Mouse (Mus musculus) CH12.LX (cell line): ENCODE data around the gene Tcea2. TPM values are rescaled to one million over a fixed set of nuclear protein-coding genes. Genes with fewer than 3 reads are reported as not detected.

Experiments used
- DNase-seq: peaks from one replicate; pipeline ENCODE4 v3.0.0-alpha.2; 2013; ENCODE audit errors: extremely low read depth
- H3K27ac ChIP-seq: 2 replicates; pipeline ENCODE4 v1.5.1; 2012; ENCODE audit warnings: low read depth, mild to moderate bottlenecking, control low read depth, moderate library complexity; ENCODE audit not compliant: insufficient read depth
- H3K27me3 ChIP-seq: replicated peaks from 2 replicates; pipeline ENCODE3; 2012; ENCODE audit warnings: inconsistent platforms
- H3K36me3 ChIP-seq, 2 experiments: replicated peaks in 1 of 2; 2 replicates each; pipeline versions ENCODE3 to v1.6.1; 2012; ENCODE audit warnings: inconsistent platforms in 1 of 2, low read length in 1 of 2, mild to moderate bottlenecking in 1 of 2, mixed read lengths in 1 of 2, moderate library complexity in 1 of 2; ENCODE audit not compliant: control insufficient read depth in 1 of 2, insufficient read depth in 1 of 2
- H3K4me1 ChIP-seq, 2 experiments: 2 replicates each; pipeline ENCODE4 v1.6.1; 2012; ENCODE audit warnings: inconsistent platforms in 1 of 2, moderate library complexity in 1 of 2; ENCODE audit not compliant: insufficient read depth in 2 of 2, control insufficient read depth in 1 of 2
- H3K4me2 ChIP-seq: 2 replicates; pipeline ENCODE4 v1.6.1; 2012; ENCODE audit warnings: low read depth, mild to moderate bottlenecking, control low read depth; ENCODE audit not compliant: poor library complexity, insufficient read depth, severe bottlenecking
- H3K4me3 ChIP-seq, 3 experiments: fragments of 150-350 bp in 1 of 3; sonication (generic) in 1 of 3; replicated peaks in 1 of 3; 2 replicates each; pipeline versions ENCODE3 to v1.5.1; 2011 to 2012; ENCODE audit warnings: low read depth in 2 of 3, low read length in 2 of 3, mild to moderate bottlenecking in 2 of 3, moderate library complexity in 2 of 3, control low read depth in 1 of 3, improper control_type of control experiment in 1 of 3, inconsistent platforms in 1 of 3, mixed read lengths in 1 of 3; ENCODE audit not compliant: poor library complexity in 1 of 3
- H3K79me2 ChIP-seq: replicated peaks from 2 replicates; pipeline ENCODE4 v1.6.1; 2012; ENCODE audit warnings: mild to moderate bottlenecking, moderate library complexity; ENCODE audit not compliant: control insufficient read depth, poor library complexity, insufficient read depth, severe bottlenecking; ENCODE audit errors: extremely low read depth
- H3K9ac ChIP-seq: 2 replicates; pipeline ENCODE4 v1.6.1; 2012; ENCODE audit warnings: low read depth, mild to moderate bottlenecking, control low read depth, moderate library complexity; ENCODE audit not compliant: insufficient read depth
- H3K9me3 ChIP-seq: replicated peaks from 2 replicates; pipeline ENCODE3; 2012; ENCODE audit warnings: low read length, inconsistent platforms, mixed read lengths
- E2F4 ChIP-seq: IDR thresholded peaks from 2 replicates; pipeline ENCODE4 v1.6.1; 2011; ENCODE audit warnings: low read depth, low read length, improper control_type of control experiment; ENCODE audit not compliant: insufficient replicate concordance
- ELF1 ChIP-seq: IDR thresholded peaks from 2 replicates; pipeline ENCODE4 v1.6.1; 2014; ENCODE audit warnings: low read depth, mild to moderate bottlenecking, inconsistent platforms, low read length, improper control_type of control experiment
- EP300 ChIP-seq: IDR thresholded peaks from 2 replicates; pipeline ENCODE4 v1.6.1; 2011; ENCODE audit warnings: low read length, improper control_type of control experiment
- ETS1 ChIP-seq: conservative IDR thresholded peaks from 2 replicates; pipeline ENCODE4 v1.6.1; 2012; ENCODE audit warnings: low read depth, mild to moderate bottlenecking, inconsistent platforms, low read length, improper control_type of control experiment, moderate library complexity
- GABPA ChIP-seq: IDR thresholded peaks from 2 replicates; pipeline ENCODE4 v1.6.1; 2012; ENCODE audit warnings: low read depth, low read length, improper control_type of control experiment, inconsistent platforms; ENCODE audit not compliant: insufficient replicate concordance
- HCFC1 ChIP-seq: IDR thresholded peaks from 2 replicates; pipeline ENCODE4 v1.6.1; 2012; ENCODE audit warnings: low read depth, mild to moderate bottlenecking, inconsistent platforms, low read length, improper control_type of control experiment
- IRF4 ChIP-seq: IDR thresholded peaks from 2 replicates; pipeline ENCODE4 v1.6.1; 2014; ENCODE audit warnings: low read depth, mild to moderate bottlenecking, inconsistent platforms, low read length, improper control_type of control experiment
- JUN ChIP-seq: IDR thresholded peaks from 2 replicates; pipeline ENCODE4 v1.6.1; 2011; ENCODE audit warnings: low read depth, mild to moderate bottlenecking, low read length, improper control_type of control experiment, moderate library complexity; ENCODE audit not compliant: insufficient read depth
- JUND ChIP-seq: conservative IDR thresholded peaks from 2 replicates; pipeline ENCODE4 v1.6.1; 2011; ENCODE audit warnings: low read depth, low read length, improper control_type of control experiment
- KAT2A ChIP-seq: IDR thresholded peaks from 2 replicates; pipeline ENCODE4 v1.6.1; 2012; ENCODE audit warnings: low read length, improper control_type of control experiment, inconsistent platforms; ENCODE audit not compliant: insufficient replicate concordance
- MAFK ChIP-seq: IDR thresholded peaks from 2 replicates; pipeline ENCODE4 v1.6.1; 2011; ENCODE audit warnings: low read length, improper control_type of control experiment; ENCODE audit not compliant: insufficient replicate concordance
- MAX ChIP-seq: IDR thresholded peaks from 2 replicates; pipeline ENCODE4 v1.6.1; 2011; ENCODE audit warnings: low read length, improper control_type of control experiment
- MAZ ChIP-seq: IDR thresholded peaks from 2 replicates; pipeline ENCODE4 v1.6.1; 2012; ENCODE audit warnings: low read depth, mild to moderate bottlenecking, inconsistent platforms, low read length, improper control_type of control experiment, moderate library complexity
- MEF2A ChIP-seq: IDR thresholded peaks from 2 replicates; pipeline ENCODE4 v1.6.1; 2014; ENCODE audit warnings: low read depth, mild to moderate bottlenecking, inconsistent platforms, low read length, improper control_type of control experiment, borderline replicate concordance
- NELFE ChIP-seq: IDR thresholded peaks from 2 replicates; pipeline ENCODE4 v1.6.1; 2011; ENCODE audit warnings: low read depth, low read length, improper control_type of control experiment
- NRF1 ChIP-seq: IDR thresholded peaks from 2 replicates; pipeline ENCODE4 v1.6.1; 2014; ENCODE audit warnings: low read depth, mild to moderate bottlenecking, inconsistent platforms, low read length, improper control_type of control experiment, moderate library complexity
- PAX5 ChIP-seq: IDR thresholded peaks from 2 replicates; pipeline ENCODE4 v1.6.1; 2012; ENCODE audit warnings: low read length, inconsistent platforms, mixed read lengths
- RCOR1 ChIP-seq: conservative IDR thresholded peaks from 2 replicates; pipeline ENCODE4 v1.6.1; 2012; ENCODE audit warnings: low read depth, mild to moderate bottlenecking, inconsistent platforms, low read length, improper control_type of control experiment
- TBP ChIP-seq: conservative IDR thresholded peaks from 2 replicates; pipeline ENCODE4 v1.6.1; 2011; ENCODE audit warnings: low read depth, low read length, improper control_type of control experiment
- USF1 ChIP-seq: IDR thresholded peaks from 2 replicates; pipeline ENCODE4 v1.6.1; 2014; ENCODE audit warnings: low read depth, mild to moderate bottlenecking, inconsistent platforms, low read length, improper control_type of control experiment
- USF2 ChIP-seq: conservative IDR thresholded peaks from 2 replicates; pipeline ENCODE4 v1.6.1; 2011; ENCODE audit warnings: low read depth, low read length, improper control_type of control experiment
- ZC3H11A ChIP-seq: IDR thresholded peaks from 2 replicates; pipeline ENCODE4 v1.6.1; 2012; ENCODE audit warnings: low read depth, mild to moderate bottlenecking, inconsistent platforms, low read length, improper control_type of control experiment
- ZKSCAN1 ChIP-seq: IDR thresholded peaks from 2 replicates; pipeline ENCODE4 v1.6.1; 2012; ENCODE audit warnings: low read depth, inconsistent platforms, low read length, improper control_type of control experiment, borderline replicate concordance
- ZNF384 ChIP-seq: IDR thresholded peaks from 2 replicates; pipeline ENCODE4 v1.6.1; 2012; ENCODE audit warnings: low read depth, low read length, improper control_type of control experiment, inconsistent platforms
- dilution Hi-C: fragments of 300-500 bp; cut with MboI; formaldehyde crosslinking; loops from 2 replicates; pipeline ENCODE4 v1.14.3; 2020; ENCODE audit warnings: low sequenced_read_pairs; ENCODE audit not compliant: extremely low pct_unique_long_range_greater_than_20kb, extremely low pct_ligation_motif_present
- in situ Hi-C: fragments of 300-500 bp; cut with MboI; formaldehyde crosslinking; loops from 3 replicates; pipeline ENCODE4 v1.14.3; 2019; ENCODE audit warnings: low sequenced_read_pairs, low pct_ligation_motif_present, low pct_unique_long_range_greater_than_20kb, mixed read lengths
- polyA plus RNA-seq: library from polyadenylated mRNA; unstranded; fragments of >175 nt; gene quantifications from 2 replicates; pipeline ENCODE4 v1.2.1, GENCODE M21; 2012; ENCODE audit warnings: low read depth; ENCODE audit not compliant: insufficient read length
- total RNA-seq, 2 experiments: library from RNA; depleted of rRNA; stranded (reverse); fragments of 300-350 nt in 1 of 2; fragments of >200 nt in 1 of 2; gene quantifications; 2 replicates each; pipeline ENCODE4 v1.2.3; 2012 to 2014

Tcea2 gene
- total and polyA plus RNA-seq, 3 experiments = 8.8 to 14.4 (median 9.2) TPM

DNA sequence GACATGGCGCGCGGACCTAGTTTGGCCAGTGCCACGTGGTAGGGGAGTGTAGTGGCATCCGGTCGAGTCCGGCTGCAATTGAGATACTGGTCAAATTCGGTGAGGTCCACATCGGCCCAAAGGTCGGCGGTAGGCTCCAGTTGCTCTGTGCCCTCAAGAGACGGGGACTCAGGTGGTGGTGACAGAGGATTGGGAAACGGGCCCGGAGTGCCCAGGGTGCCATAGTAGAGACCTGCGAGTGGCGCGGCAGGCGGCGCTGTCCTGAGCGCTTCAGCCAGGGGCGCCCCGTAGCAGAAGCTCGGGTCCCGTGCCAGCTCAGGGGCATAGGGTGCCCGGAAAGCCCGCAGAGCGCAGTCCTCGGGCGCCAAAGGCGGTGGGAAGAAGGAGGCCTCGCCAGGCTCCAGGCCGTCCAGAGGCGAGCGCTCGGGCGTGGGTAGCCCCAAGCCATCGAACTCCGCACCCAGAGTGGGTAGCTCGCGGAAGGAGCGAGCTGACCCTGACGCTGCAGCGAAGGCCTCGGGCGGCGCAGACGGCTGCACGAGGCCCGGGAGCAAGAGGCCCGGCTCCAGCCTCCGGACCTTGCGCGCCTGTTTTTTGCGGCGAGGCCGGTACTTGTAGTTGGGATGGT lies 9.7 kb upstream of the Tcea2 start:
- Histone ChIP-seq H3K4me3 (no peak overlapping the region), H3K27me3 (peaks cover 9% of the 10 kb centered on the region), H3K36me3 (no peaks in the 10 kb centered on the region), H3K9ac (no peak overlapping the region), H3K27ac (no peak overlapping the region), H3K4me2 (no peak overlapping the region), H3K4me1 (peaks cover 0 to under 1% of the 10 kb centered on the region in 2 experiments; a peak in 1 of 4 replicates), H3K79me2 (no peaks in the 10 kb centered on the region), H3K9me3 (peaks cover 7% of the 10 kb centered on the region)
- DNase-seq = no peak
- in situ Hi-C loops = no loop called here
- TF ChIP-seq MAFK (no peak), TBP (no peak), JUND (no peak), E2F4 (no peak), USF2 (no peak), ZC3H11A (no peak), MEF2A (no peak), EP300 (no peak), ELF1 (no peak), USF1 (no peak), NRF1 (no peak), RCOR1 (no peak), ZNF384 (no peak), MAX (no peak), ZKSCAN1 (no peak), JUN (no peak), MAZ (no peak), PAX5 (no peak)
- dilution Hi-C loops = no loop called here

GRCm38 (mm10) chr2:181670913-181671311 lies 9.2 kb upstream of the Tcea2 start:
- in situ Hi-C loops = no loop called here
- no peaks in the 10 kb centered on the region for H3K36me3 ChIP-seq
- TF ChIP-seq GABPA = no peak
- TF ChIP-seq IRF4 = no peak
- TF ChIP-seq KAT2A = no peak
- no peak for TF ChIP-seq ZC3H11A
- no peak for TF ChIP-seq E2F4
- TF ChIP-seq MAFK = no peak
- TF ChIP-seq HCFC1 = no peak
- no peak for TF ChIP-seq NELFE
- no peak for TF ChIP-seq ETS1
- peaks cover 9% of the 10 kb centered on the region for H3K27me3 ChIP-seq
- H3K4me3 ChIP-seq = no peak overlapping the region
- H3K9ac ChIP-seq = no peak overlapping the region
- H3K9me3 ChIP-seq = peaks cover 7% of the 10 kb centered on the region
- H3K27ac ChIP-seq = no peak overlapping the region
- peaks cover 2 to 5% of the 10 kb centered on the region in 2 experiments; a peak in 2 of 4 replicates for H3K4me1 ChIP-seq
- DNase-seq = no peak
- dilution Hi-C loops = no loop called here
- no peaks in the 10 kb centered on the region for H3K79me2 ChIP-seq
- no peak overlapping the region for H3K4me2 ChIP-seq
